Mouse (Mus musculus) heart, adult 8-10 months (tissue): ENCODE results near the gene Ptch1. TPM values are rescaled to one million over a fixed set of nuclear protein-coding genes. Genes with fewer than 3 reads are reported as not detected.

ENCODE experiments used
- DNase-seq: peaks from one replicate; pipeline ENCODE4 v3.0.0; 2022; ENCODE audit warnings: low spot score
- total RNA-seq, 4 experiments: library from RNA; stranded (reverse); gene quantifications; 2 replicates each; pipeline ENCODE4 v1.2.4; 2022

Gene Ptch1
- total RNA-seq, 4 experiments from 2014 or later: 10.1 to 17.2 (median 13.6) TPM

- peak; percentile 55 for DNase-seq
These were observed 9.4 kb downstream of the Ptch1 start for GRCm38 (mm10) chr13:63563781-63564625.

GRCm38 (mm10) chr13:63562972-63563780 lies 10.2 kb downstream of the Ptch1 start:
- DNase-seq: peak; percentile 73

GRCm38 (mm10) chr13:63562141-63562971 lies 11.0 kb downstream of the Ptch1 start:
- DNase-seq: no peak

GRCm38 (mm10) chr13:63558297-63558890 lies 15.0 kb downstream of the Ptch1 start:
- DNase-seq: no peak

GRCm38 (mm10) chr13:63556431-63556830 lies 17.0 kb downstream of the Ptch1 start:
- DNase-seq: no peak

GRCm38 (mm10) chr13:63555885-63556284 lies 17.5 kb downstream of the Ptch1 start:
- DNase-seq: no peak

GRCm38 (mm10) chr13:63554569-63554968 lies 18.8 kb downstream of the Ptch1 start:
- no peak for DNase-seq

GRCm38 (mm10) chr13:63553436-63553835 lies 20.0 kb downstream of the Ptch1 start:
- no peak for DNase-seq

- DNase-seq: no peak
These were observed 21.0 kb downstream of the Ptch1 start for GRCm38 (mm10) chr13:63552291-63552932.

- no peak for DNase-seq
These were observed 21.7 kb downstream of the Ptch1 start for GRCm38 (mm10) chr13:63551552-63552290.

- DNase-seq: no peak
These were observed 23.0 kb downstream of the Ptch1 start for GRCm38 (mm10) chr13:63550367-63550766.

- no peak for DNase-seq
These were observed 24.2 kb downstream of the Ptch1 start for GRCm38 (mm10) chr13:63549210-63549609.

GRCm38 (mm10) chr13:63548571-63548970 lies 24.8 kb downstream of the Ptch1 start:
- DNase-seq: no peak

- DNase-seq: no peak
These were observed 28.1 kb downstream of the Ptch1 start for GRCm38 (mm10) chr13:63545291-63545690.

- no peak for DNase-seq
These were observed 28.5 kb downstream of the Ptch1 start for GRCm38 (mm10) chr13:63544967-63545253.

- DNase-seq: no peak
These were observed 29.1 kb downstream of the Ptch1 start for GRCm38 (mm10) chr13:63544119-63544966.

GRCm38 (mm10) chr13:63543459-63543858 lies 29.9 kb downstream of the Ptch1 start:
- DNase-seq: no peak

GRCm38 (mm10) chr13:63542796-63543384 lies 30.5 kb downstream of the Ptch1 start:
- DNase-seq: no peak

GRCm38 (mm10) chr13:63541510-63541909 lies 31.9 kb downstream of the Ptch1 start:
- DNase-seq: no peak
